Mouse (Mus musculus) G1E (cell line): ENCODE measurements around the gene Etnppl.

Experiments used
- CTCF ChIP-seq: IDR thresholded peaks from 2 replicates; pipeline ENCODE4 v1.5.1; 2012; ENCODE audit warnings: low read depth, low read length, inconsistent platforms, mixed read lengths
- POLR2AphosphoS5 ChIP-seq: IDR thresholded peaks from 2 replicates; pipeline ENCODE4 v1.6.1; 2012; ENCODE audit warnings: low read depth, low read length, inconsistent platforms; ENCODE audit not compliant: insufficient replicate concordance

DNA sequence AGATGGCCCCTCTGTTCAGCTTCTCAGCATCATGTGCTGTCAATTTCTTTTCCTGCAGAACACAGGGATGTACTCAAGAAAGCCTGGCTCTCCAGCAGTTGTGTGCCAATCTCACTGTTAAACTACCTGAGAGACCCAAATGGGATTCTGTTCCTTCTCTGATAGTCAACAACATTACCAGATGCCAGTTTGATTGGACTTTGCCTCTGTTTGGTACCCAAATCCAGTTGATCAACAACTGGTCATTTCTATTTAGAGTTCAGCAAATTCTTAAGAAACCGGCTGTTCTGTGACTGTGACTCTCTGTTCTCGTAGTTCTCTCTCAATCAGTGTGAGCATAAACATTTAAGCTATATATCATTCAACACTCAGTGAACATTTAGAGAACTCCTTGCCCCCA lies 64.0 kb downstream of the Etnppl start:
- no peak for TF ChIP-seq POLR2AphosphoS5
- TF ChIP-seq CTCF, result no peak
